Mouse (Mus musculus): Measurements from ENCODE around the gene Mrpl34.
A peak's percentile ranks its signal among the peaks of the same experiment; 100 is the strongest.
"Not testable (repeated sequence)": the region's sequence is repeated elsewhere in the genome, so short reads cannot be mapped to it uniquely, and the experiment has no call there.

The Mrpl34 gene

DNA sequence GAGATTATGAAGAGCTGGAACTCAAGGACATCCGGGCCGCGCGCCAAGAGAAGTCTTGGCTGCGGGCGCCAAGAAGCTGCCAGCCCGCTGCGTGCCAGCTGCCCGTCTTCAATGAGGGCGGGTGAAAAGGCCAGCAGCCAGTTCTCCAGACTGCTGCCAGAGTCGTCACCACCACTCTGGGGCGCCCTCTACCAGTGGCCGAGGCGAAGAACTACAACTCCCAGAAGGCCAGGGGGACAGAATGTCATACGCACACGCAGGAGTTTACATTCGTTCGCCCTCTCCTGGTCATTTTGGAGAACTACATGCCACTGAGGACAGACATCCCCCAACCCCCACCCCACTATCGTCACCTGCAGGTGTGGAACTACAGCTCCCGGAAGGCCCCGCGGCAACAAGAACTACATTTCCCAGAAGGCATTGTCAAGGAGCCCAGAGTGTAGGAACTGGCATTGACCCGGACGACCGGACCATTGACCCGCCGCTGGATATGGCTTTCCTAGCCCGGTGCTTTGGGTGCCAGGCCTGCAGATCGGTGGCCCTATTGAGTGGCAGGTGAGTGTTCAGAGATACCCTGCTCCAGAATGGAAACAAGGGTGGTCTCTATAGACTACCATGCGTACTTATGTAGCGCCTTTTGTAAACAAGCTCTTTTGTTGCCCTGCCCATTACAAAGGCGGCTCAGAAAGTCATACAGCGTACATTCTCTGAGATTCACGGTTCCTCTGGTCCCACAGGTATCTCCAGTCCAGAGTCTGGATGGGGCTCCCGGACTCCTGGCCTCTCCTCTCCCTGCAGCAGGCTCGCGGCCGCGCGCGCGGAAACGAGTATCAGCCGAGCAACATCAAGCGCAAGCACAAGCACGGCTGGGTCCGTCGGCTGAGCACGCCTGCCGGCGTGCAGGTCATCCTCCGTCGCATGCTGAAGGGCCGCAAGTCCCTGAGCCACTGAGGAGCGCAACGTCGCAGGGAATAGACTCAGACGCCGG lies at the start of gene Mrpl34:
Gene Mrpl34, plus strand, starts transcription at position 447 of the 988 bp plus-strand sequence.
- peak; percentile 100 for DNase-seq (ENCODE audit: low read depth)

DNA sequence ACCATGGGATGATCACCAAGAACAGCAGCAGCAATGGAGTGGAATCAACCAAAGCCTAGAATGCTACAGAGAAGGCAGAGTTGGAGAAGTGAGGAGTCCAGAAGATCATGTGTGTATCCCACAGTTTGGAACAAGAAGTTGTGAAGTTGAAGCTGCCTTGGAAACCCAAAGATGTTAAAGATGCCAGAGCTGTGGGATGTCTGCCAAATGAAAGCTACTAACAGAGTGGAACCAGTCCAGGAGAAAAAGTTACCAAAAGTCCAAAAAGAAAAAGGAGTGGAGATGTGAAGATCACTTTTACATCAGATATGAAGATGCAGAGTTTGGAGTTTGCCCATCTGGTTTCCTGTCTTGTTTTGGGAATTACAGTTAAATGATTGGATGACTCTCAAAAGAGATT lies 42.6 kb upstream of the Mrpl34 start:
- DNase-seq (ENCODE audit: low read depth) = no peak

DNA sequence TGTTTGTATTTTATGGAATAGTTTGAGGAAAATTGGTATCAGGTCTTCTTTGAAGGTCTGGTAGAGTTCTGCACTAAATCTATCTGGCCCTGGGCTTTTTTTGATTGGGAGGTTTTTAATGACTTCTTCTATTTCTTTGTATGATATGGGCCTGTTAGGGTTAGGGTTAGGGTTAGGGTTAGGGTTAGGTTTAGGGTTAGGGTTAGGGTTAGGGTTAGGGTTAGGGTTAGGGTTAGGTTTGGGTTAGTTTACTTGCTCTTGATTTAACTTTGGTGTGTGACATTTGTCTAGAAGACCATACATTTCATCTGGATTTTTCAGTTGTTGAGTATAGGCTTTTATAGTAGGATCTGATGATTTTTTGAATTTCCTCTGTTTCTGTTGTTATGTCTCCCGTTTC lies 31.8 kb upstream of the Mrpl34 start:
- not testable (repeated sequence) for DNase-seq (ENCODE audit: low read depth)

DNA sequence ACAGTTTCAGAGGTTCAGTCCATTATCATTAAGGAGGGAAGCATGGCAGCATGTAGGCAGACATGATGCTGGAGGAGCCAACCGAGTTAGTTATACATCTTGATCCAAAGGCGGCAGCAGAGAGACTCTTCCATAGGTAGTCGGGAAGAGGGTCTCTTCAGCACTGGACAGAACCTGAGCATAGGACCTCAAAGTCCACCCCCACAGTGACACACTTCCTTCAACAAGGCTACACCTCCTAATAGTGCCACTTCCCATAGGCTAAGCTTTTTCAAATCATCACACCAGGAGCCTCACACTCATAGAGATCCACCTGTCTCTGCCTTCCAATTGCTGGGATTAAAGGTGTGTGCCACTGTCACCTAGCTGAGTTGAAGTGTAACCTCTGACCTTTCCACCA lies 27.7 kb upstream of the Mrpl34 start:
- no peak for DNase-seq (ENCODE audit: low read depth)

DNA sequence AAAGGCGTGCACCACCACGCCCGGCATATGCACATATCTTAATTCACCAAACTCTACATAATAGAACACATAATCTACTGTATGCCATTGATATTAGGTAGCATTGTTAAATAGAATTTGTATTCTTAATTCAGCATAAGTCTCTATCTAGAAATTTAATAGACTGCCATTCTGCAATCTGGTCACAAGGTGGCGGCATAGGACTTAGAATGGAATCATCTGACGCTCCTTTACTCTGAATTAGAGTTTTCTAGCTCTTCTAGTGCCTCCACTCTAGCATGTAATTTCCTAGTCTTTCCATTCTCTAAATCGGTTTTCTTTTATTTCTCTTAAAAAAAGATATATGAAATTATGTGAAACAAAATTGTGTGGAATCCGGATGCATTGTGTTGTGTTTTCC lies 23.4 kb upstream of the Mrpl34 start:
- DNase-seq (ENCODE audit: low read depth) = peak; percentile 57

DNA sequence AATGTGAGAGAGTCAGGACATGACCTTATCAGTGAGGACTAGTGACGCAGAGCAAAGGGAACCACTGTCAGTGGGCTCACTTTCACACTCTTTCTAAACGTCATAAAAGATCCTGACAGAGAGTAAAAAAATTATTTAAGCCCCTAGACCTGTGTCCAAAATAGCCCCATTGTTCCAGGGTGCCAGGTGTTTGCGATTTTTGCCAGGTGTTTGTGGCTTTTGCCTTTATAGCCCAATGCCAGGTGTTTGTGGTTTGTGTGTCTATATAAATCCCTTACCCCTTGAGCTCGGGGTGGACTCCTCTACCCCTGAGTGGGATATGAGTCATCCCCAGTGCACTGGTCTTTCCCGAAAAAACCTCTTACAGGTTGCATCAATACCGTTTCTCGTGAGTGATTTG lies 19.7 kb upstream of the Mrpl34 start:
- no peak for DNase-seq (ENCODE audit: low read depth)

DNA sequence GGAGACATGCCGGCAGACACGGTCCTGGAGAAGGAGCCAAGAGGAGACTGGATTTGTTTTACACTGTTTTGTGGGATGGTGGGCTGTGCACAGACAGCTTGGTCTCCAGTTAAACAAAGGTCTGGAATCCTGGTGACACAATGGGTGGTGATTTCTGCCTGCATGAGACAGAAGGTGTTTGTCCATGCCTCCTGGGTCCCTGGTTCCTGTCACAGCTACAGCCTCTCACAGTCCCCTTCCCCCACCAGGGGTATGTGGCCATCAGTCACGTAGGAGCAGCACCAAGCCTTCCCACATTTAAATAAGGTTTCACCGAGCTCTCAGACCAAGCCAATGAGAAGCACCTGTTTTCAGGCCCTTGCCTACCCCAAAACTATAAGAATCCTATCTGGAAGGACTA lies 13.4 kb upstream of the Mrpl34 start:
- DNase-seq (ENCODE audit: low read depth) = no peak

DNA sequence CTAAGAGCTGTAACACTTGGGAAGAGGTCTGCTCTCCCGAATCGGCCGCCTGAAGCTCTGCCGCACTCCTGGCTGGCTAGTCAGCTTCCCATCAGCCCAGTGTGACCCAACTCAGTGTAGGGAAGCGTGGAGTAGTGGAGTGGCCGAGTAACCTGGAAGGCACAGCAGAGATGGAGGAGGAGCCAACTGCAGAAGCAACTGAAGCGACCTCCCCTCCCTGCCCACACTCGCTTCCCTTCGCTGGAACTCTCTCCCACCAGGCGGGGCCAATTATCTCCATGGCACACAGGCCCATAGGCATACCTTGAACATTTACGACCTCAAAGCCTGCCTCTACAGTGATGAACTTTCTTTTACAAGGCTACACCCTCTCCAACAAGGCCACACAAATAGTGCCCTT lies 13.0 kb upstream of the Mrpl34 start:
- no peak for DNase-seq (ENCODE audit: low read depth)

DNA sequence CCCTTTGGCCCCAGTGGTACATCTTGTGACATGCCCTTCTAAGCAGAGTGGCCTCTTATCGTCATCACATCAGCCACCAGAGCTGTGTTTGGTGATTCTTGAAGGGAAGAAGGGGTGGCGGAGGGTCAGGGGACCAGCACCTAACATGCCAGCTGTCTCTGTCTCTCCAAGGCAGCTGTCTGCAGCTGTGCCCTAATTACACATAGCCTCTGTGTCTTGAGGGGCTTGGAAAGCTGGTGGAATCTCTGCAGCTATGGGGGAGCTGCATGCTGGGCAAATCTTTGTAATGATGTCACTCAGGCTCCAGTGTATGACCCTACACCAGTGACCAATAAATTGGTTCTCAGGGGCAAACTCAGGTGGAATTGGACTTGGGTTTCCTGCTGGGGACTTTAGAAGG lies 12.1 kb upstream of the Mrpl34 start:
- DNase-seq (ENCODE audit: low read depth) = no peak

DNA sequence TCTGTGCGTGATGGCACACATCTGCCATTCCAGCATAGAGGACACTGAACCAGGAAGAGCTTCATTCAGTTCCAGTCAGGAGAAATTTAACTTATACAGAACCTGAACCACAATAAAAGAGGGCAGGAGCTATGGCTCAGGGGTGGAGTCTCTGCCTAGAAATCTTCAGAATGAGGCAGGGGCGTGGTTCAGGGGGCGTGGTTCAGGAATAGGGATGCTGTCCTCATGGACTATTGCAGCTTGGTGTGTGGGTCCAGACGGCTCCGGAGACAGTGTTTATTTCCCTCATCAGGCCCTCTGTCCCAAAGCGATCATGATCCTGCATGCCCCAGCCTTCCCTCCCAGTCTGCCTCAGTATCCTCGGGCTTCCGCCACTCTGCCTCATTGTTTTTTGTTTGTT lies 10.1 kb upstream of the Mrpl34 start:
- no peak for DNase-seq (ENCODE audit: low read depth)

DNA sequence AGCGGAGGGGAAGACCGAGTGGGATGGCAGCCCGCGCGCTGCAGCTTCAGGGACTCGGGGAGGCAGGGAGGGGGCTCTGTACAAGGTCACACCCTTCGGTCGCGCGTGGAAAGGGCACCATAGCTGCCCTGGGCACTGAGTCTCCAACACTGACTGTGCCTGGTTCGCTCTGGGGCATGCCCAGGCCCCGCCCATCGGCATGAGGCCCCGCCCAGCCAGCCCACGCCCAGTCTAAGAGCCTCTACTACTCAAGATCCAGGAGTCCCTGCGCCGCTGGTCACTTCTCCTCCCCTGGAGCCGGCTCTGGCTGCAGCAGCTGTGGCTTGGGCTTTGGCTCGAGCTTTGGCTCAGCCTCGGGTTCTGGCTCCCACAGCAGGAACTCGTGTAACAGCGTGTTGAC lies 7.9 kb upstream of the Mrpl34 start:
- DNase-seq (ENCODE audit: low read depth) = no peak

DNA sequence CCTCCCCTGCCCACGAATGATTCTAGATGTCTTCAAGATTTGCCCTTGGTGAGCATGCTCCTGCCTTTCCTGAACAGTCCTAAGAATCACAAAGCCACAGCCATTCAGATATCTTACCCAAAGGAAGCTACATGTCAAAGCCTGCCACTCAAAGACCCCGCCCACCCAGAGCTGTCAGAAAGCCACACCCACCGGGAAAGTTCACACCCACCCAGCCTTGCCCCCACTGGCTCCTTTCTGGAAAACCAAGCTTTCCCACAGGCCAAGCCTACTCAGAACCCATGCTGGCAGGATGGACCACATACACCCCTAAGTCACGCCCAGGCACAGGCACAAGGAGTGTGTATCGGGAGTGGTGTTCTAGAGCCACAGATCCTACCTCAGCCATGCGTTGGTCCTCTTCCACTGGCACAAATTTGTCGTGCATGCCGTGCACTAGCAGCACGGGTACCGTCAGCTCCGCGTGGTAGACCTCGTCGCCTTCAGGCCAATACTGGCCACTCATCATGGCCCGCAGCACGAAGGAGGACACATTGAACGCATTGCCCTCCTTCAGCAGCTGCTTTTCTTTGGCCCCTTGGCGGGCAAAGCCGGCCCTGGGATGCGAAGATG lies 7.0 kb upstream of the Mrpl34 start:
- DNase-seq (ENCODE audit: low read depth) = no peak

DNA sequence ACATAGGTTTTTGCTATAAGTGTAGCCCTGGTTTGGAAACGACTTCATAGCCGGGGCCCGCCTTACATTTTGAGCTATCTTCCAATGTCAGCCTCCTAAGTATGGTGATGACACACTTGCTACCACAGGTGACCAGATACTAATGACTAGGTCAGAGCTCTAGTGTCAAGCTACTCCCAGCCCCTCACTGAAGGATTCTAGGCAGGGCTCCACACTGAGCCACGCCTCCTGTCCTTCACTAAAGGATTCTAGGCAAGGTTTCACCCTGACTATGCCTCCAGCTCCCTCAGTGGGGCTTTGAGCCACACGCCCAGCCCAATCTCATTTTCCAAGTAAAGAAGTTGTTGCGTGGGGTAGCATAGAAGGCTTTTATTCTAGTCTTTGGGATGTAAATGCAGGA lies 4.0 kb upstream of the Mrpl34 start:
- DNase-seq (ENCODE audit: low read depth) = no peak

DNA sequence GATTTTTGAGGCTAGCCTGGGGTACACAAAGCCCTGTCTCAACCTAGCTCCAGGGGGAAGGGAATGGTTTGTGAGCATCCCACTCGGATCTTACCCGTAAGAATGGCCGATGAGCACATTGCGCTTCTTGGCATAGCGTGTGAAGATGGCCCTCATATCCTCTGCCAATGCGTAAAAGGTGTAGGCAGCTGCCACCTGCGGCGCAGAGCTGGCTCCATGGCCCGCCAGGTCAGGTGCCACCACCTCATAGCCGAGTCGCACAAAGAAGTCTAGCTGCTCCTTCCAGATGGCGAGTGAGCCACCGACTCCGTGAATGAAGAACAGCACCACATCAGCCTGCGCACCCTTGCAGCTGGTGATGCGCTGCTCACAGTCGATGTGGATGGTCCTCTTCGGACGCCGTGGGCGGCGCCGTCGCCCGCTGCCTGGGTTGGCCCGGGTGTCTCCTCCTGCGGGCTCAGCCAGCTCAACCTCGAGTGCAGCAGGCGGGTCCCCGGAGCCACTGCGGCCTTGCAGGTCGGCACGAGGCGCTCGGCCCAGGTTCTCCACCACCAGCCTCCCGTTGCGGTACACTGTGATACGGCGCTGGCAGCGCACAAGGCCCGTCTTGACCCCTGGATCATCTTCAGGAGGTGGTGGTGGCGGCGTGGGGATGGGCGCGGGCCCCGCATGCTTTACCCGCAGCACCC lies 3.5 kb upstream of the Mrpl34 start:
- DNase-seq (ENCODE audit: low read depth) = no peak

DNA sequence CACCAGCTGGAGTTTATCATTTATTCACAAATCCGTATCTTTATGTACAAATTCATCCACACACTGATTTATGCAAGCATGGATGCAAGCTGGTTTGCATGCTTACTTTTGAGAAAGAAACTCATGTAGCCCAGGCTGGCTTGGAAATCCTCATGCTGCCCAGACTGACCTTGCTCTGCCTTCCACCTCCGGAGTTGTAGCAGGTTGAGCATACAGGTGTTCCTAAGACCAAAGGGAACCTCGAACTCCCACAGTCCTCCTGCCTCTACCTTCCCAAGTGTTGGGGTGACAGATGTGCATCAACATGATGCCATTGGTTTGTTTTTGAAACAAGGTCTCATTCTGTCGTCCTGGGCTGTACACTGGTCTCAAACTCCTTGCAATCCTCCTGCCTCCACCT lies 2.6 kb upstream of the Mrpl34 start:
- DNase-seq (ENCODE audit: low read depth) = no peak

DNA sequence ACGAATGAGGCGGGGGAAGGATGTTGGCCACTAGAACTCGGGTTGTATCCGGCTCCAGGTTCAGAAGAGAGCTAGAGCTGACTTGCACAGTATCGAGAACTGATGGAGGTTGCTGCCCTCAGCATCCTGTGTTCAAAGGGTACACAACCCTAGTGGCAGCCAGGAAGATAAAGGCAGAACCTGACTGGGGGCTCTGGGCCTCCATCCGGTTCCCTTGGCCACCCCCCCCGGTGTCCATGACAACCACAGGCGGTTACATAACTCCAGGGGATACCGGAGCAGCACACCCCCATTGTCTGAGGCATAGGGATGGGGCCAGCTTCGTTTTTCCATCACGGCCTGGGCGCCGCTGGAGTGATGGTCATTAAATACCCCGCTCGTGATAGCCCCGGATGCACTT lies 2.0 kb upstream of the Mrpl34 start:
- DNase-seq (ENCODE audit: low read depth) = no peak

DNA sequence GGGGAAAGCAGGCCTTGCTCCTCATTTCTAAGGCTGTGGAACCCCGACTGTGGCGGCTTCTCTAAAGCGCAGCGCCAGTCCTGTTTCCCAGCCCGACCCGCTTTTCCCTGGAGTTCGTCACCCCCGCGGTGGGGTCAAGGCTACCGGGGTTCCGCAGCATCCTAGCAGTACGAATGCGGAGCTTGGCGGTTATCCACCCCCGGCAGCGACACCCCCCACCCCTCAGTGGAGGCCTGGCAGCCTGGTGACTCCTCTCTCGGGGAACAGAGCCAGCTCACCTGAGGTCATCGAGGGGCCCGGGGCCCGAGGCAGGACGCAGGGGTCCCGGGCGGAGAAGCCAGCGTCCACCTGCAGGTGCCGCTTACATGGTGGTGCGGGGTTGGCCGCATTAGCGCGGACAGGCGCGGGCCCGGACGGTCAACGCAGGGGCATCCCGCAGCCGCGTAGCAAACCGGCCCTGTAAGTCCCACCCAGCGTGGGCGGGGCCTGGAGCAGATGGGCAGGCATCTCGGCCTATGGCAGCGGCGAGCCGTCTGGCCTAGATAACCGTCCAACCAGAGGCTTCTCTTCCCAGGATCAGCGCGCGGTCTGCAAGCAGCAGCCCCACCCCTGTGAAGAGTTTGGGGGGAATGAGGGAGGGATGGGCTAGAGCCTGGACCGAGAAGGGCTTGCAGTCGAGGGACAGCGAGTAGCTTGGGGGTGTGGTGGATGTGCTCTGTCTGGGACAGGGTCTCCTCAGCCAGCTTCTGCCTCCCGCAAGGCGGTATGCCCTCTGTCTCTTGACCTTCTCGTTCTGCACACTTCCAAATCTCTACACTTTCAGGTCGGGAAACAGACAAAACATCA lies 1.3 kb upstream of the Mrpl34 start, which contains the start of gene Abhd8:
Gene Abhd8, minus strand, starts transcription at position 468 of the 846 bp plus-strand sequence.
- DNase-seq (ENCODE audit: low read depth) = peak; percentile 92

DNA sequence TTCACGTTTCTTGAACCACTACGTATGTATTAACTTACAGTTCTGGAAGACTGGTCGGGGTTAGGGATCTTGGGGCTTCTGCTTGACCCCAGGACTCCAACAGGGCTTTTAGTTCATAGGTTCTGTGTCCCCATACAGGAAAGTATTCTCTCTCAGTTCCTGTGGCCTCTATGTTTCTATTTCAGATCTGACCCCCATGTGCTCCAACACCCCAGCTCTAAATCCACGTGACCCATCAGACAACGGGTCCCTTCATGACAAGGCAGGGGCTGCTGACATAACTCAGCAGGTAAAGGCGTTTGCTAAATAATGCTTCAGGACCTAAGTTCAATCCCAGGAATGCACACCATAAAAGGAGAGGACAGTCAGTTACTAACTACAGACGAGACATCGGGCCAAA lies 974 bp downstream of the Mrpl34 start:
- no peak for DNase-seq (ENCODE audit: low read depth)

DNA sequence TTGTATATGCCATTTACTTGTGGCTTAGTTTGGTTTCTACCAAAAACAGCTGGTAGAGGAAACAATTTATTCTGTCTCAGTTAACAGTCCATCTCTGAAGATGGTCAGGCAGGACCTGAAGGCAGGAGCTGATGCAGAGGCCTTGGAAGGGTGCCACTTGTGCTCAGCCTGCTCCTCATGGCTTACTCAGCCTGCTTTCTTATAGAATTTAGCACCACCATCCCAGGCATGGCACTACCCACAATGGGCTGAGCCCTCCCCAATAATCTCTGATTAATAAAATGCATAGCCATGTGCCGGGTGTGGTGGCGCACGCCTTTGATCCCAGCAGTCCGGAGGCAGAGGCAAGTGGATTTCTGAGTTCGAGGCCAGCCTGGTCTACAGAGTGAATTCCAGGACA lies 1.4 kb downstream of the Mrpl34 start:
- DNase-seq (ENCODE audit: low read depth) = no peak

DNA sequence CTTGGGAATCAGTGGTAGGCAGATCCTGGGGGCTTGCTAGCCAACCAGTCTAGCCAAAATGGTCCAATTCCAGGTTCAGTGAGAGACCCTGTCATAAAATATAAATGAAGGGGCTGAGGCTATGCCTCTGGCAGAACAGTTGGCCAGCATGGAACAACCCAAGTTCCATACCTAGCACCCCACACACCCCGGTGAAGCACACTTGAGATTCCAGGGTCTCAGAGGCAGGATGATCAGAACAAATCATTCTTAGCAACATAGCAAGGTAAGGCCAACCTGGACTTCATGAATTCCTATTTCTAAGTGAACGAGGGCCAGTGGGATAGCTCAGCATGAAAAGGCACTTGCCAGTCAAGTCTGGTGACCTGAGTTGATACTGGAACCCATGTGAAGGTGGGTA lies 2.4 kb downstream of the Mrpl34 start:
- no peak for DNase-seq (ENCODE audit: low read depth)

DNA sequence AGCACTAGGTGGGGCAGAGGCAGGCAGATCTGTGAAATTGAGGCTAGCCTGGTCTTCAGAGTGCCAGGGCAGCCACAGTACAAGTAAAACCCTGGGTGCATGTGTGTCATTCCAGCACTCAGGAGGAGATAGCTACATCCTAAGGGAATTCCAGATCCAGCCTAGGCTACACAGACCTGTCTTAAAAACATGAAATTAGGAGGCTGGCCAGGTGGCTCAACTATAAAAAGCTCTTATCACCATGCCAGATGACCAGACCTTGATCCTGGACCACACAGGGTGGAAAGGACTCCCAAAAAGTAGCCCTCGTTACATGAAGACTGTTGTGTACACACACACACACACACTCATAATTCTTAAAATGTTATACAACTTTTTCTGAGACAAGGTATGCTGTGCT lies 3.2 kb downstream of the Mrpl34 start:
- no peak for DNase-seq (ENCODE audit: low read depth)

DNA sequence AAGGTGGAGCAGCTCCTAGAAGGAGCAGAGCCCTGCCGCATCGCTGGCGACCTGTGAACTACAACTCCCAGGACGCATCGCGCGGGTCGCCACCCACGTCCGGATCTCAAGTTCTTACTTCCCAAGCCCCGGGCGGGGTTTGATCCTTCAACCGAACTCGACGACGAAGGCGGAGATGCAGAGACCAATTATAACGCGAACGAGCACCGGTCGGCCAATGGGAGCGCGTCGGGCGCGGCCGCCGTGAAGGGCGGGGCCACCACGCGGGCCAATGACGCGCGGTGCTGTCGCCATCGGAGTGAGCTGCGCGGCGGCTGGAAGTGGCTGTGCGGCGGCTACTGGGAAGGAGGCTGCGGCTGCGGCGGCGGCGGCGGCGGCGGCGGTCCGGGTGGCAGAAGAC lies 4.2 kb downstream of the Mrpl34 start, which contains the start of gene Dda1:
Gene Dda1, plus strand, starts transcription at position 284 of the 400 bp plus-strand sequence.
- peak; percentile 98 for DNase-seq (ENCODE audit: low read depth)

Measured in c-Kit-positive CD71-positive TER-119-negative erythroid progenitor cells, embryonic 14.5 days (primary cell).